Mouse (Mus musculus): ENCODE data around the gene Plekhh3. TPM values are rescaled to one million over a fixed set of nuclear protein-coding genes. Genes with fewer than 3 reads are reported as not detected.

Plekhh3 gene
- polyA plus RNA-seq, 1 experiment, result 2.5 TPM

DNA sequence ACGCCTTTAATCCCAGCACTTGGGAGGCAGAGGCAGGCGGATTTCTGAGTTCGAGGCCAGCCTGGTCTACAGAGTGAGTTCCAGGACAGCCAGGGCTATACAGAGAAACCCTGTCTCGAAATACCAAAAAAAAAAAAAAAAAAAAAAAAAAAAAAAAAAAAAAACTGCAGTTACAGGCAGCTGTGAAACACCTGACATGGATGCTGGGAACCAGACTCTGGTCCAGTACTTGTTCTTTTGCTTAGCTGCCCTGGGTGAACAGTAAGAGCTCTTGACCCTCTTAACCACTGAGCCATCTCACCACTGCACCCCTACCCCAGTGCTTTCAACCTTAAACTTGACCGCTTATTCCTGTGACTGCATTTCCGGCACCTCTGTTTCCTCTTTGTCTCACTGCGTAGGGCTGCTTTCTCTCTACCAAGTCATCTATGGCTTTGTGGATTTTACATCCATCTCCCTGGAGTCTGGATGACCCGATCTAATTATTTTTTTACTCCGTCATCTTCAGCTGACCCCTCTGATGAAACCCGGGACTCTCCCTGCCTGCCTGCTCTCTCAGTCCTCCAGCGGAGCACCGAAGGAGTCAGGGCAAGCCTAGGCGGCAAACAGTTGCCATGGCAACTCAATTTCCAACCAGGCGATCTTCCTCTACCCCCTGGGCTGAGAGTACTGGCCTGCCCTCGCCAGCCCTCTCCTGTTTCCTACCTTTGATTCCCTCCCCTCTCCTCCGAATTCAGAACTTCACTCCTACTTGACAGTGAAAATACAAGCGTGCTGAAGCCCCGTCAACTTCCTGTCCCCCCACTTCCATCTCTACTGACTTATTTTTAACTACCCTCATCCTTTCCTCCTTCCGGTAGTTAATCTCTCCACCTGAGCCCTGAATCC lies 27.6 kb downstream of the Plekhh3 start:
- H3K27ac ChIP-seq (ENCODE audit: insufficient read depth, low read length), result peak overlapping the region; percentile 35
- peak overlapping the region; percentile 10 for H3K9ac ChIP-seq (ENCODE audit: low read depth, poor library complexity, severe bottlenecking)
- H3K36me3 ChIP-seq (ENCODE audit: control insufficient read depth, insufficient read depth, low read length, poor library complexity, severe bottlenecking), result no peaks in the 10 kb centered on the region

DNA sequence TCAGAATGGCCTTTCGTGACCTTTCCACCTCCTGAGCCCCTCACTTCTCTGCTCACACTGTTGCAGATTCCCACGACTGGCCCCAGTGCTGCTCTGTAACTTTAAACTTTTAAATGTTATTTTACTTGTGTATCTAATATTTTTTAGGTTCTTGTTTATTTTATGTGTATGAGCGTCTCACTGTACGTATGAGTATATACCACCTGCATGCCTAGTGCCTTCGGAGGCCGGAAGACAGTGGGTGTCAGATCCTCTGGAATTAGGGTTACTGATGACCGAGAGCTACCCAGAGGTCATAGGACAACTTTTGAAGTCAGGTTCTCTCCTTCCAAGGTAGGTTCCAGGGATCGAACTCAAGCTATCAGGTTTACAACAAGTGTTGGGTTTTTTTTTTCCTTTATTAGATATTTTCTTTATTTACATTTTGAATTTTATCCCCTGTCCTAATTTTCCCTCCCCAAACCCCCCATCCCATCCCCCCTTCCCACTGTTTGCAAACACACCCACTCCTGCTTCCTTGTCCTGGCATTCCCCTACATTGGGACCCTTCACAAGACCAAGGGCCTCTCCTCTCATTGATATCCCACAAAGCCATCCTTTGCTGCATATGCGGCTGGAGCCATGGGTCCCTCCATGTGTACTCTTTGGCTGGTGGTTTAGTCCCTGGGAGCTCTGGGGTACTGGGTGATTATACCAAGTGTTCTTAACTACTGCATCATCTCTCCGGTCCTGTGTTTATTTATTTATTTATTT lies 28.8 kb downstream of the Plekhh3 start:
- no peaks in the 10 kb centered on the region for H3K4me1 ChIP-seq (ENCODE audit: control insufficient read depth, insufficient read depth, low read length)
- TF ChIP-seq POLR2A (IDR thresholded peaks at IDR 0.05; ENCODE audit: insufficient read depth, low read length) (no peak), CTCF (IDR thresholded peaks at IDR 0.05; ENCODE audit: low read depth, low read length) (no peak), EP300 (IDR thresholded peaks at IDR 0.05; ENCODE audit: insufficient read depth, low read depth, low read length) (no peak)
- H3K27me3 ChIP-seq (ENCODE audit: control insufficient read depth, insufficient read depth, low read length, poor library complexity, severe bottlenecking), result no peaks in the 10 kb centered on the region

More for the DNA sequence above, 27.6 kb downstream of the Plekhh3 start:
- TF ChIP-seq CTCF (IDR thresholded peaks at IDR 0.05; ENCODE audit: low read depth, low read length), result no peak
- no peak for TF ChIP-seq POLR2A (IDR thresholded peaks at IDR 0.05; ENCODE audit: insufficient read depth, low read length)
- no peak for TF ChIP-seq EP300 (IDR thresholded peaks at IDR 0.05; ENCODE audit: insufficient read depth, low read depth, low read length)
- Histone ChIP-seq H3K4me1 (ENCODE audit: control insufficient read depth, insufficient read depth, low read length) (no peaks in the 10 kb centered on the region), H3K27me3 (ENCODE audit: control insufficient read depth, insufficient read depth, low read length, poor library complexity, severe bottlenecking) (no peaks in the 10 kb centered on the region), H3K9me3 (replicated peaks; ENCODE audit: control insufficient read depth, insufficient read depth, low read length, poor library complexity, severe bottlenecking) (no peaks in the 10 kb centered on the region), H3K4me3 (ENCODE audit: low read depth, low read length) (peak overlapping the region; percentile 7)

DNA sequence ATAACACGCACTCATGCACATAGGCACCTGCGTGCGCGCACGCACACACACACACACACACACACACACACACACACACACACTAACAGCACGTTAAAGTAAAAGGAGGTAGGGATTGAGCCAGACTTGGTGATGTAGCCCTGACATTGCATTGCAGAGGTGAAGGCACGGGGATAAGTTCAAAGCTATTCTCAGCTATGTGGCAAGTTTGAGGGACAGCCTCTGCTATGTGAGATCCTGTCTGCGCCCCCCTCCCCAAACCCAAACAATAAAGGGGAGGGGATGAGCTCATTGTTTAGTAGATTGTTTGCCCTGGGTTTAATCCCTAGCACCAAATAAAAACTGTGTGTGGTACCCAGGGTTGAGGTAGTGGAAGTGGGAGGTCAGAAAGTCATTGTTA lies 30.1 kb downstream of the Plekhh3 start:
- Histone ChIP-seq H3K27me3 (ENCODE audit: control insufficient read depth, insufficient read depth, low read length, poor library complexity, severe bottlenecking) (no peaks in the 10 kb centered on the region), H3K4me3 (ENCODE audit: low read depth, low read length) (no peak overlapping the region), H3K27ac (ENCODE audit: insufficient read depth, low read length) (no peak overlapping the region), H3K9ac (ENCODE audit: low read depth, poor library complexity, severe bottlenecking) (no peak overlapping the region), H3K36me3 (ENCODE audit: control insufficient read depth, insufficient read depth, low read length, poor library complexity, severe bottlenecking) (no peaks in the 10 kb centered on the region), H3K9me3 (replicated peaks; ENCODE audit: control insufficient read depth, insufficient read depth, low read length, poor library complexity, severe bottlenecking) (no peaks in the 10 kb centered on the region), H3K4me1 (ENCODE audit: control insufficient read depth, insufficient read depth, low read length) (no peaks in the 10 kb centered on the region)
- TF ChIP-seq POLR2A (IDR thresholded peaks at IDR 0.05; ENCODE audit: insufficient read depth, low read length) (no peak), CTCF (IDR thresholded peaks at IDR 0.05; ENCODE audit: low read depth, low read length) (no peak), EP300 (IDR thresholded peaks at IDR 0.05; ENCODE audit: insufficient read depth, low read depth, low read length) (no peak)

More for the DNA sequence above, 28.8 kb downstream of the Plekhh3 start:
- H3K36me3 ChIP-seq (ENCODE audit: control insufficient read depth, insufficient read depth, low read length, poor library complexity, severe bottlenecking), result no peaks in the 10 kb centered on the region
- no peak overlapping the region for H3K9ac ChIP-seq (ENCODE audit: low read depth, poor library complexity, severe bottlenecking)
- no peaks in the 10 kb centered on the region for H3K9me3 ChIP-seq (replicated peaks; ENCODE audit: control insufficient read depth, insufficient read depth, low read length, poor library complexity, severe bottlenecking)
- no peak overlapping the region for H3K4me3 ChIP-seq (ENCODE audit: low read depth, low read length)
- H3K27ac ChIP-seq (ENCODE audit: insufficient read depth, low read length), result no peak overlapping the region

DNA sequence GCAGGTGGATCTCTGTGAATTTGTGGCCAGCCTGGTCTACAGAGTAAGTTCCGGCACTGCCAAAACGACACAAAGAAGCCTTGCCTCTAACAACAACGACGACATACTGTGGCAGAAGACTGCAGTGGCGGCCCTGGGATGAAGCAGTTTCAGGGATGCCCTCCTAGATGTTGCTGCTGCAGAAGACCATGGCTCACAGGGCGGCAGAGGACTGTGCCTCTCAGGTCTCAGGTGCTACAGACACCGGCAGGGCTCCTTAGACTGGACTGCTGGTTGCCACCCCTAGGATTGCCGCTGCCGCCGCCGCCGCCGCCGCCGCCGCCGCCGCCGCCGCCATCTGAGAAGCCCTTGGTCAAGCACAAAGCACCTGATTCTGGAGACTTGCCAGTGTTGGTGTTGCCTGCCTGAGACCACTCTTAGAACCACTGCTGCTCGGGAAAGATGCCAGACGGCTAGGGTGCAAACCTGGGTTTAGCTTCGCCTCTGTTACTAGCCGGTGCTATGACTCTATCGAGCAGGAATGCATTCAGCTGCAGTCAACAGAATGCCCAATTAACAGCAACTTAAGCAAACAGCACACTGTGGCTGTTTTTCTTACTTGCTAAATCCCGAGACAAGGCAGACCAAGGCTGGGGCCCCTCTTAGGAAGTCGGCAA lies 30.9 kb downstream of the Plekhh3 start:
- no peaks in the 10 kb centered on the region for H3K36me3 ChIP-seq (ENCODE audit: control insufficient read depth, insufficient read depth, low read length, poor library complexity, severe bottlenecking)
- peak overlapping the region; percentile 52 for H3K4me3 ChIP-seq (ENCODE audit: low read depth, low read length)
- peak overlapping the region; percentile 27 for H3K9ac ChIP-seq (ENCODE audit: low read depth, poor library complexity, severe bottlenecking)
- no peaks in the 10 kb centered on the region for H3K4me1 ChIP-seq (ENCODE audit: control insufficient read depth, insufficient read depth, low read length)
- TF ChIP-seq POLR2A (IDR thresholded peaks at IDR 0.05; ENCODE audit: insufficient read depth, low read length) (no peak), CTCF (IDR thresholded peaks at IDR 0.05; ENCODE audit: low read depth, low read length) (no peak), EP300 (IDR thresholded peaks at IDR 0.05; ENCODE audit: insufficient read depth, low read depth, low read length) (no peak)
- H3K27me3 ChIP-seq (ENCODE audit: control insufficient read depth, insufficient read depth, low read length, poor library complexity, severe bottlenecking), result no peaks in the 10 kb centered on the region
- H3K27ac ChIP-seq (ENCODE audit: insufficient read depth, low read length), result no peak overlapping the region
- no peaks in the 10 kb centered on the region for H3K9me3 ChIP-seq (replicated peaks; ENCODE audit: control insufficient read depth, insufficient read depth, low read length, poor library complexity, severe bottlenecking)

DNA sequence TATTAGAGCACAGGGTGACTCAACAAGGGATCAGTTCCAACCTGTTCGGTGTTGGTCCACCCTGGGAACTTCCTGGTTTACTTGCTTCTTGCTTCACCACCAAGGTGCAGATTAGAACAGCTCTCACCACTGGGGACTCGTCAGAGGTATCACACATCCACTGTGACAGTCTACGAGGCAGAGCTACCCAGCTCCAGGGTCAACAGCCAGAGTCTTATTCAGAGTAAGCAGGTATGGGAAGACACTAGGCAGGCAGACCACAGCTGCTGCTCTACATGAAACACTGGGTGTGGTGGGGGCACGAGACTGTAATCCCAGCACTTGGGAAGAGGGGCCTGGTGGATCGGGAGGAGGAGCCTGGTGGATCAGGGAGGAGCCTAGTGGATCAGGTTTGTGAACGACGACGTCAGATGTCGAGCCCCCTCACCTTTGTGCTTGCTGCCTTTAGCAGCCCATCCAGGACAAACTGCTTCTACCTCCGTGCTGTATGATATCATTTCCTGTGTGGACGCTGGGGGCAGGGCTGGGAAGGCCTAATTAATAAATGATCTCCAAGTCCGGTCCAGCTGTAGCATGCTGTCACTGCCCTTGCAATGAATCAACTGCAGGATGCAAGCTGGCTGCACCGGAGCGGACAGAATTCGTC lies 32.5 kb downstream of the Plekhh3 start:
- Histone ChIP-seq H3K27ac (ENCODE audit: insufficient read depth, low read length) (no peak overlapping the region), H3K4me1 (ENCODE audit: control insufficient read depth, insufficient read depth, low read length) (no peaks in the 10 kb centered on the region), H3K36me3 (ENCODE audit: control insufficient read depth, insufficient read depth, low read length, poor library complexity, severe bottlenecking) (no peaks in the 10 kb centered on the region), H3K27me3 (ENCODE audit: control insufficient read depth, insufficient read depth, low read length, poor library complexity, severe bottlenecking) (no peaks in the 10 kb centered on the region), H3K4me3 (ENCODE audit: low read depth, low read length) (peak overlapping the region; percentile 19; the same call in 1 of the 2 replicates), H3K9me3 (replicated peaks; ENCODE audit: control insufficient read depth, insufficient read depth, low read length, poor library complexity, severe bottlenecking) (no peaks in the 10 kb centered on the region), H3K9ac (ENCODE audit: low read depth, poor library complexity, severe bottlenecking) (peak overlapping the region; percentile 35)
- TF ChIP-seq EP300 (IDR thresholded peaks at IDR 0.05; ENCODE audit: insufficient read depth, low read depth, low read length), result no peak
- no peak for TF ChIP-seq CTCF (IDR thresholded peaks at IDR 0.05; ENCODE audit: low read depth, low read length)
- TF ChIP-seq POLR2A (IDR thresholded peaks at IDR 0.05; ENCODE audit: insufficient read depth, low read length), result no peak

Data from ES-Bruce4 (cell line).